Mouse (Mus musculus) liver, postnatal 0 days (tissue): ENCODE measurements around the gene Olfr816.
"Not testable (repeated sequence)": the region's sequence is repeated elsewhere in the genome, so short reads cannot be mapped to it uniquely, and the experiment has no call there.

Source experiments
- CTCF ChIP-seq: sonication (generic); IDR thresholded peaks from 2 replicates; pipeline ENCODE4 v1.5.1; 2016; ENCODE audit warnings: antibody characterized with exemption, low read depth
- EP300 ChIP-seq: IDR thresholded peaks from 2 replicates; pipeline ENCODE4 v1.6.1; 2016; ENCODE audit warnings: antibody characterized with exemption, low read depth, mild to moderate bottlenecking

- TF ChIP-seq CTCF, EP300: not testable (repeated sequence)
These were observed 35.6 kb downstream of the Olfr816 start, which contains the start of gene Olfr814 for GRCm38 (mm10) chr10:129879751-129880150.
